Mouse (Mus musculus): ENCODE results near the gene B4galt3.

B4galt3 gene

GRCm38 (mm10) chr1:171269848-171270572 lies at the start of gene B4galt3:
Gene B4galt3, plus strand, starts transcription at chr1:171270328.
- in situ Hi-C loops (cut with MboI; ENCODE audit: unreplicated experiment in 2 of 2), result loop anchor here (10.0 to 25.0 kb wide), 2 partner anchors 255 to 633 kb away; partner anchors contain the start of genes Fcgr4 (in 1 of the 2) and Olfml2b (in 1 of the 2)

- in situ Hi-C loops (cut with MboI; ENCODE audit: unreplicated experiment in 2 of 2), result loop anchor here (5.0 to 10.0 kb wide), 5 partner anchors 54 to 326 kb away; no protein-coding TSS in a partner anchor
These were observed 49.3 kb upstream of the B4galt3 start for GRCm38 (mm10) chr1:171220871-171221270.

GRCm38 (mm10) chr1:171221281-171222193 lies 48.6 kb upstream of the B4galt3 start:
- in situ Hi-C loops (cut with MboI; ENCODE audit: unreplicated experiment in 2 of 2), result loop anchor here (5.0 to 10.0 kb wide), 5 partner anchors 54 to 327 kb away; no protein-coding TSS in a partner anchor

GRCm38 (mm10) chr1:171222238-171223155 lies 47.6 kb upstream of the B4galt3 start, which contains the start of gene Tomm40l:
Gene Tomm40l, minus strand, starts transcription at chr1:171222514.
- in situ Hi-C loops (cut with MboI; ENCODE audit: unreplicated experiment in 2 of 2), result loop anchor here (5.0 to 10.0 kb wide), 5 partner anchors 55 to 328 kb away; no protein-coding TSS in a partner anchor

- in situ Hi-C loops (cut with MboI; ENCODE audit: unreplicated experiment in 2 of 2), result loop anchor here (5.0 to 10.0 kb wide), 5 partner anchors 56 to 328 kb away; no protein-coding TSS in a partner anchor
These were observed 47.0 kb upstream of the B4galt3 start for GRCm38 (mm10) chr1:171223168-171223567.

- in situ Hi-C loops (cut with MboI; ENCODE audit: unreplicated experiment in 2 of 2), result loop anchor here (5.0 to 10.0 kb wide), 5 partner anchors 56 to 329 kb away; no protein-coding TSS in a partner anchor
These were observed 46.3 kb upstream of the B4galt3 start for GRCm38 (mm10) chr1:171223796-171224195.

- in situ Hi-C loops (cut with MboI; ENCODE audit: unreplicated experiment in 2 of 2), result loop anchor here (5.0 to 25.0 kb wide), 7 partner anchors 58 to 588 kb away; partner anchors contain the start of genes Fcgr4 (in 1 of the 2) and Olfml2b (in 1 of the 2)
These were observed 45.3 kb upstream of the B4galt3 start, which contains the start of gene Apoa2 for GRCm38 (mm10) chr1:171224857-171225256. Gene Apoa2, plus strand, starts transcription at chr1:171225054.

GRCm38 (mm10) chr1:171226780-171227179 lies 43.3 kb upstream of the B4galt3 start:
- in situ Hi-C loops (cut with MboI; ENCODE audit: unreplicated experiment in 2 of 2), result loop anchor here (10.0 to 25.0 kb wide), 3 partner anchors 214 to 589 kb away; partner anchors contain the start of genes Fcgr4 (in 1 of the 2) and Olfml2b (in 1 of the 2)

- in situ Hi-C loops (cut with MboI; ENCODE audit: unreplicated experiment in 2 of 2), result loop anchor here (10.0 to 25.0 kb wide), 3 partner anchors 216 to 591 kb away; partner anchors contain the start of genes Fcgr4 (in 1 of the 2) and Olfml2b (in 1 of the 2)
These were observed 42.2 kb upstream of the B4galt3 start for GRCm38 (mm10) chr1:171227879-171228278.

- in situ Hi-C loops (cut with MboI; ENCODE audit: unreplicated experiment in 2 of 2), result loop anchor here (10.0 to 25.0 kb wide), 3 partner anchors 217 to 592 kb away; partner anchors contain the start of genes Fcgr4 (in 1 of the 2) and Olfml2b (in 1 of the 2)
These were observed 40.4 kb upstream of the B4galt3 start for GRCm38 (mm10) chr1:171229750-171230149.

GRCm38 (mm10) chr1:171230215-171230614 lies 39.9 kb upstream of the B4galt3 start:
- in situ Hi-C loops (cut with MboI; ENCODE audit: unreplicated experiment in 2 of 2), result loop anchor here (25.0 kb wide), 2 partner anchors 218 to 593 kb away; partner anchors contain the start of genes Fcgr4 (in 1 of the 2) and Olfml2b (in 1 of the 2)

GRCm38 (mm10) chr1:171231844-171232243 lies 38.3 kb upstream of the B4galt3 start:
- in situ Hi-C loops (cut with MboI; ENCODE audit: unreplicated experiment in 2 of 2), result loop anchor here (25.0 kb wide), 2 partner anchors 220 to 595 kb away; partner anchors contain the start of genes Fcgr4 (in 1 of the 2) and Olfml2b (in 1 of the 2)

- in situ Hi-C loops (cut with MboI; ENCODE audit: unreplicated experiment in 2 of 2), result loop anchor here (25.0 kb wide), 2 partner anchors 220 to 595 kb away; partner anchors contain the start of genes Fcgr4 (in 1 of the 2) and Olfml2b (in 1 of the 2)
These were observed 37.8 kb upstream of the B4galt3 start for GRCm38 (mm10) chr1:171232348-171232747.

- in situ Hi-C loops (cut with MboI; ENCODE audit: unreplicated experiment in 2 of 2), result loop anchor here (25.0 kb wide), 2 partner anchors 221 to 596 kb away; partner anchors contain the start of genes Fcgr4 (in 1 of the 2) and Olfml2b (in 1 of the 2)
These were observed 37.1 kb upstream of the B4galt3 start for GRCm38 (mm10) chr1:171232800-171233730.

GRCm38 (mm10) chr1:171234126-171234525 lies 36.0 kb upstream of the B4galt3 start, which contains the start of gene Fcer1g:
Gene Fcer1g, minus strand, starts transcription at chr1:171234365.
- in situ Hi-C loops (cut with MboI; ENCODE audit: unreplicated experiment in 2 of 2), result loop anchor here (25.0 kb wide), 2 partner anchors 222 to 597 kb away; partner anchors contain the start of genes Fcgr4 (in 1 of the 2) and Olfml2b (in 1 of the 2)

GRCm38 (mm10) chr1:171234538-171234937 lies 35.6 kb upstream of the B4galt3 start:
- in situ Hi-C loops (cut with MboI; ENCODE audit: unreplicated experiment in 2 of 2), result loop anchor here (25.0 kb wide), 2 partner anchors 222 to 597 kb away; partner anchors contain the start of genes Fcgr4 (in 1 of the 2) and Olfml2b (in 1 of the 2)

- in situ Hi-C loops (cut with MboI; ENCODE audit: unreplicated experiment in 2 of 2), result loop anchor here (25.0 kb wide), 2 partner anchors 223 to 598 kb away; partner anchors contain the start of genes Fcgr4 (in 1 of the 2) and Olfml2b (in 1 of the 2)
These were observed 34.3 kb upstream of the B4galt3 start for GRCm38 (mm10) chr1:171235791-171236190.
